Mouse (Mus musculus): ENCODE results near the gene Grap2. TPM values are rescaled to one million over a fixed set of nuclear protein-coding genes. Genes with fewer than 3 reads are reported as not detected.

Gene Grap2
- polyA plus RNA-seq, 1 experiment = 0.08 TPM

DNA sequence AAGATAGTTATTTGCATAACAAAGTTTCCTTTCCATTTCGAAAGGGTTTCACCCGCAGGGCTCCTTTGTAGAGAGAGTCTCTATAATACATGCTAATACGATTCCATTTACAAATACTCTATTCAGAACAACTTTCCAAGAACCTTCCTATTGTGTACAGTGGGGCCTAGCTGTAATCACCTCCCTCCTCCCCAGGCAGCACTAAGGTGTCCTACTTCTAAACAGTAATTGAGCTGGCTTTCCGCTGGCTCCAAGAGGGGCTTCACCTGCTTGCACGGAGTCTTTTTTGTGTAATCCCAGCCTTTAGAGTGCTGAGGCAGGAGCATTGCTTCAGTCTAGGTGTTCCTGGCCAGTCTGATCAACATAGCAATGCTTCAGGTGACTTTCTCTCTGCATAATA, 46.8 kb downstream of the Grap2 start:
- H3K27ac ChIP-seq (ENCODE audit: insufficient read depth, low read length) = no peak overlapping the region
- DNase-seq = no peak
- TF ChIP-seq POLR2A (IDR thresholded peaks at IDR 0.05; ENCODE audit: borderline replicate concordance, insufficient read depth, low read length) (no peak), CTCF (IDR thresholded peaks at IDR 0.05; ENCODE audit: borderline replicate concordance, insufficient read depth, low read depth, low read length) (no peak)
- WGBS = 94% methylated on average over 5 of the region's 5 CpGs
- H3K4me1 ChIP-seq (ENCODE audit: control insufficient read depth, insufficient read depth, low read length) = peaks cover 18% of the 10 kb centered on the region
- no peaks in the 10 kb centered on the region for H3K27me3 ChIP-seq (ENCODE audit: control insufficient read depth, insufficient read depth, low read length)
- H3K4me3 ChIP-seq (replicated peaks; ENCODE audit: insufficient read depth, low read depth, low read length) = no peak overlapping the region

DNA sequence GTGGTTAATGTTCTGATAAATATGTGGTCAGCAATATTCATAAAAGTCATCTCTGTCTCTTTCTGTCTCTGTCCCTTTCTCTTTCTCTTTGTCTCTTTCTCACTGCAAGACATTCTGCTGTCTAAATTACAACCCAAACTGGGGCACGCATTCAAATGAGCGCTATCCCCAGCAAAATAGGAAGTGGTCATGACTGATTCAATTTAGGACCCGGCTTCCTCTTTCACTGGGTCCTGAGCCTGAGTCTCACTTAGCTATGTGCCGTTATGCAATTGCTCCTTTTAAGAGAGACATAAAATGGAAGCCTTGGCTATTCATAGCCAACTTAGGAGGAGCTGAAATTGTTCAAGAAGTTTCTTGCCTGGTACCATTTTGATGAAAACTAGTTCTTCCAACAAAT, 47.4 kb downstream of the Grap2 start:
- DNase-seq = no peak
- WGBS = 92% methylated on average over 4 of the region's 4 CpGs
- TF ChIP-seq POLR2A (IDR thresholded peaks at IDR 0.05; ENCODE audit: borderline replicate concordance, insufficient read depth, low read length) (no peak), CTCF (IDR thresholded peaks at IDR 0.05; ENCODE audit: borderline replicate concordance, insufficient read depth, low read depth, low read length) (no peak)
- H3K27ac ChIP-seq (ENCODE audit: insufficient read depth, low read length) = no peak overlapping the region
- H3K27me3 ChIP-seq (ENCODE audit: control insufficient read depth, insufficient read depth, low read length) = no peaks in the 10 kb centered on the region
- H3K4me1 ChIP-seq (ENCODE audit: control insufficient read depth, insufficient read depth, low read length) = peaks cover 20% of the 10 kb centered on the region
- H3K4me3 ChIP-seq (replicated peaks; ENCODE audit: insufficient read depth, low read depth, low read length) = no peak overlapping the region

DNA sequence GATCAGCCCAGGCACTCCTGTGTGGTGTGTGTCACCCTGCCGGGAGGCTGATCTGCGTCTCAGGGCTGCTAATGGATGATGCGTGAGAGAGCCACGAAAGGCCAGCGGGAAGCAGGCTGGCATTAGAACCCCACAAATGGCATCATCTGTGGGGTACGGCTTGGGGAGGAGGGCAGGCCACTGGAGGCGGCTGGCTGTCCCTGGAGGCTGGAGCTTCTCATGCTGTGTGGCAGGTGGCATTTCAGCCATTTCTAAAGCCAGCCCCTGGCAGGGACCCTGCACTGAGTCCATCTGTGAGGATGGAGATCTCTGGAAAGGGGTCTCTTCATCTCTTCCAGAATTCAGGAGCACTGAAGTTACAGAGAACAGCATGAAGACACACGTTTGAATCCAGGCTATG, 48.0 kb downstream of the Grap2 start:
- H3K27me3 ChIP-seq (ENCODE audit: control insufficient read depth, insufficient read depth, low read length) = no peaks in the 10 kb centered on the region
- WGBS = 36% methylated on average over 8 of the region's 8 CpGs
- TF ChIP-seq CTCF (IDR thresholded peaks at IDR 0.05; ENCODE audit: borderline replicate concordance, insufficient read depth, low read depth, low read length) (no peak), POLR2A (IDR thresholded peaks at IDR 0.05; ENCODE audit: borderline replicate concordance, insufficient read depth, low read length) (no peak)

DNA sequence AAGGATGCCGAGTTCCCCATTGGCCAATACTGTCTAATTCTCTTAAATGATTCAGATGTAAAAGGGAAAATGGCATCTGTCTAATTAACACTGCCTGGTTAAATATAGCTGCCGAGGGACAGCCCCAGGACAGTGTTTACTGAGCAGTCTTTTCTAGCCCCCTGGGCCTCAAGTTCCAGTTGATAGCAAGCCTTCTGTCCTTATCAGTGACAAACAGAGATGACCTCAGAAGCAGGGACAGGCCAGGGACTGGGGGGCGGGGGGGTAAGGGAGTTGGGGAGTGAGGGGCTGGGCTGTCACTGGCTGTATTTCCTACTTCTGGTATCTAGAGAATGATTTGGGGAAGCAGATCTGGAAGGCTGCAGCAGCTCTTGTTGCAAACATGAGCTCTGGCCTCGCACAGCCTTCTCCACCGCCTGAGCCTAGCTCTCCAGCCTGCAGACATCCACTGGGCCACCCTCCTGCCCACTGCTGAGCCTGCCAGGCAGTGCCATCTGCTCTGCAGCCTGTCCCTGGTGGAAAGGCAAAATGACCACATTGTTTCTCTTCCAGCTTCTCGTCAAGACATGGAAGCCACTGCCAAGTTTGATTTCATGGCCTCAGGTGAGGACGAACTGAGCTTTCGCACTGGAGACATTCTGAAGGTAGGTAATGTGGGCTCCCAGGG, 50.9 kb downstream of the Grap2 start:
- Histone ChIP-seq H3K4me1 (ENCODE audit: control insufficient read depth, insufficient read depth, low read length) (peaks cover 18% of the 10 kb centered on the region; the same call in 1 of the 2 replicates), H3K4me3 (replicated peaks; ENCODE audit: insufficient read depth, low read depth, low read length) (no peak overlapping the region), H3K27me3 (ENCODE audit: control insufficient read depth, insufficient read depth, low read length) (no peaks in the 10 kb centered on the region), H3K27ac (ENCODE audit: insufficient read depth, low read length) (no peak overlapping the region)
- 10% methylated on average over 8 of the region's 8 CpGs for WGBS
- TF ChIP-seq CTCF (IDR thresholded peaks at IDR 0.05; ENCODE audit: borderline replicate concordance, insufficient read depth, low read depth, low read length) (0 out of 2 replicates have a peak, but pooled peaks have one; percentile 16), POLR2A (IDR thresholded peaks at IDR 0.05; ENCODE audit: borderline replicate concordance, insufficient read depth, low read length) (no peak)
- peak; percentile 91 to 97 for DNase-seq

More for the DNA sequence above, 48.0 kb downstream of the Grap2 start:
- Histone ChIP-seq H3K4me1 (ENCODE audit: control insufficient read depth, insufficient read depth, low read length) (peaks cover 20% of the 10 kb centered on the region), H3K27ac (ENCODE audit: insufficient read depth, low read length) (no peak overlapping the region), H3K4me3 (replicated peaks; ENCODE audit: insufficient read depth, low read depth, low read length) (no peak overlapping the region)
- peak; percentile 27 to 28 for DNase-seq

DNA sequence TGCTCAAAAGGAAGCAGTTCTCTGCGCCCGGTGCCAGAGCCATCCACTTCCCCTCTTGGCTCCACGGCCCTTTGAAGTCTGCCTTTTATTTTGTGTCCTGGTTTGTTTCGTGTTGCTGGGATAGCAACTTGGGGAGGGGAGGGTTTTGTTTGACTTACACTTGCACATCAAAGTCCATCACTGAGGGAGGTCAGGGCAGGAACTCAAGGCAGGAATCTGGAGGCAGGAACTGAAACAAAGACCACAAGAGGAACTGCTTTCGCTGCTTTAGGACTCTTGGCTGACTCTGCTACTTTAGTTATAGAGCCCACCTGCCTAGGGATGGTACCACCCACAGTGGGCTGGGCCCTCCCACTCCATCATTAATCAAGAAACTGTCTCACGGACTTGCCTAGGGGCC, 54.1 kb downstream of the Grap2 start:
- DNase-seq = no peak
- Histone ChIP-seq H3K4me1 (ENCODE audit: control insufficient read depth, insufficient read depth, low read length) (peaks cover 7% of the 10 kb centered on the region; the same call in 1 of the 2 replicates), H3K27me3 (ENCODE audit: control insufficient read depth, insufficient read depth, low read length) (no peaks in the 10 kb centered on the region), H3K4me3 (replicated peaks; ENCODE audit: insufficient read depth, low read depth, low read length) (no peak overlapping the region), H3K27ac (ENCODE audit: insufficient read depth, low read length) (no peak overlapping the region)
- no peak for TF ChIP-seq CTCF (IDR thresholded peaks at IDR 0.05; ENCODE audit: borderline replicate concordance, insufficient read depth, low read depth, low read length)
- TF ChIP-seq POLR2A (IDR thresholded peaks at IDR 0.05; ENCODE audit: borderline replicate concordance, insufficient read depth, low read length) = no peak
- WGBS = 93% methylated on average over 6 of the region's 6 CpGs

DNA sequence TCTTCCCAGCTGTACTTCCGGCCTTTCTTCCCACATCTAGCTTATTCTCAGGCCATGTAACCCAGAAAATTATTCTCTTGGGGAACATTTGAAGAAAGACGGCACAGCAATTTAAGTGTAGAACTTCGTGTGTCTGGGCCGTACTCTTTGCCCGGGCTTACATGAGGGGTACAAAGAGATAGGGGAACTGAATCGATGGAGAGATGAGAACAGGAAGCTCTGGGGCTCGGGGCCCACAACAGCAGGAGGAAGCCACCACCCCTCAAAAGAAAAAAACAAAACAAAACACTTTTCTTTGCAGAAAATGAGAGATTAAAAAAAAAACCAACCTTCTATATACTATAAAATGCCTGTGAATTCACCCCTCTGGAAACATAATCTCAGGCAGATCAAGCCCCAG, 57.8 kb downstream of the Grap2 start:
- H3K4me1 ChIP-seq (ENCODE audit: control insufficient read depth, insufficient read depth, low read length) = no peaks in the 10 kb centered on the region
- no peaks in the 10 kb centered on the region for H3K27me3 ChIP-seq (ENCODE audit: control insufficient read depth, insufficient read depth, low read length)
- TF ChIP-seq POLR2A (IDR thresholded peaks at IDR 0.05; ENCODE audit: borderline replicate concordance, insufficient read depth, low read length) = no peak
- TF ChIP-seq CTCF (IDR thresholded peaks at IDR 0.05; ENCODE audit: borderline replicate concordance, insufficient read depth, low read depth, low read length) = no peak
- H3K4me3 ChIP-seq (replicated peaks; ENCODE audit: insufficient read depth, low read depth, low read length) = no peak overlapping the region
- DNase-seq = no peak
- H3K27ac ChIP-seq (ENCODE audit: insufficient read depth, low read length) = no peak overlapping the region
- WGBS = 85% methylated on average over 7 of the region's 7 CpGs

DNA sequence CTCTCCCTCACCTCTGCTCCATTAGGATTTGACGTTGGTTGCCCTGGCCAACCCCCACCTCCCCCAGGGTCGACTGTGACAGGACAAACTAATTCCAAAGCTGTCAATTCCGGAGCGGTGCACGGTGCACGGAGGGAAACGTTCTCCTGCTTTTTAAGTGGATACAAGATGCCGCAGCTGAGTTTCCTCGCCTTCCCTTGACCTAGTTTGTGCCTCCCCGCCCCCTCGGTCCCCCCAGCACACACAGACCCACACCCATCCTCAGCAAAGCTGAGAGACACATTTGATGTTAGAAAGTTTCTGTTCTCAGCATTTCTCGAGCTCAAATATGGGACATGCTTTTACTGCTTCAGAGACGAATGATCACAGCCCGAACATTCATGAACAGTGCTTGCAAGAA, 58.3 kb downstream of the Grap2 start:
- H3K4me3 ChIP-seq (replicated peaks; ENCODE audit: insufficient read depth, low read depth, low read length) = no peak overlapping the region
- no peak for DNase-seq
- no peak overlapping the region for H3K27ac ChIP-seq (ENCODE audit: insufficient read depth, low read length)
- no peaks in the 10 kb centered on the region for H3K27me3 ChIP-seq (ENCODE audit: control insufficient read depth, insufficient read depth, low read length)
- TF ChIP-seq POLR2A (IDR thresholded peaks at IDR 0.05; ENCODE audit: borderline replicate concordance, insufficient read depth, low read length) = no peak
- no peak for TF ChIP-seq CTCF (IDR thresholded peaks at IDR 0.05; ENCODE audit: borderline replicate concordance, insufficient read depth, low read depth, low read length)
- no peaks in the 10 kb centered on the region for H3K4me1 ChIP-seq (ENCODE audit: control insufficient read depth, insufficient read depth, low read length)
- WGBS = 66% methylated on average over 14 of the region's 14 CpGs

DNA sequence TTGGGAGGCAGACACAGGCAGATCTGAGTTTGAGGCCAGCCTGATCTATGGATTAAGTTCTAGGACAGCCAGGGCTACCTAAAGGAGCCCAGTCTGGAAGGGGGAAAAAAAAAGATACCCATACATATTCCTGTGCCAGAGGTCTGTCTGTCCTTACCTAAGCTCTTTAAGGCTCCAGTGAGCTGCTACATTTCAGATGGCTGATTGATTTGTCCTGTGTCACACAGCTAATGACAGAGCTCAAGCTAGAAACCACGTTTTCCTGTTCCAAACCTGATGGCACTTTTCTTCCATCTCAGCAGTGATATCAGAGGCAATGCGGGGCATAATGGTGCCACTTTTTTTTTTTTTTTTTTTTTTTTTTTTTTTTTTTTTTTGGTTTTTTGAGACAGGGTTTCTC, 58.9 kb downstream of the Grap2 start:
- WGBS = 83% methylated on average over 2 of the region's 2 CpGs
- H3K27me3 ChIP-seq (ENCODE audit: control insufficient read depth, insufficient read depth, low read length) = no peaks in the 10 kb centered on the region
- no peak for DNase-seq
- no peak overlapping the region for H3K27ac ChIP-seq (ENCODE audit: insufficient read depth, low read length)
- no peaks in the 10 kb centered on the region for H3K4me1 ChIP-seq (ENCODE audit: control insufficient read depth, insufficient read depth, low read length)
- no peak for TF ChIP-seq CTCF (IDR thresholded peaks at IDR 0.05; ENCODE audit: borderline replicate concordance, insufficient read depth, low read depth, low read length)
- TF ChIP-seq POLR2A (IDR thresholded peaks at IDR 0.05; ENCODE audit: borderline replicate concordance, insufficient read depth, low read length) = no peak
- no peak overlapping the region for H3K4me3 ChIP-seq (replicated peaks; ENCODE audit: insufficient read depth, low read depth, low read length)
